ENCODE assay signal across 18 mouse cellular contexts in the genomic region with DNA sequence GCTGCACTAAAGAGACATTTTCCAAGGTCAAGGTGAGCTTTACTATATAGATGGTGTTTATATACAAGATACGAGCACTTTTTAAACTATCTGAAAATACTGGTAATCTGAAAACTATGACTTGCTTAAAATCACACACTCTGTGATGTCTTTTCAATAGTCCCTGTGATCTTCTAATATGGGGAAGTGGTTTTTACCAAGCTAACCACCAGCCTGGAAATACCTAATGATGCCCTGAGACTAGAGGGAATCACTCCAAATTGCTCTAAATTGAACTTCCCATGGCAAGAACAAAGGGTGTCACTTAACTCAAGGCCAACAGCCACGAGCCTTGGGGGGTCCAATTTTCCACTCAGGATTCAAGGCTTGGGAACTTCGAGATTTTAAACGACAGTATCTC.
"Had no signal": no experiment of that assay in that cellular context is flagged by ENCODE, and none has a peak within 500 bp of the region (broad histone marks: within the 10 kb centered on the region; RNA-seq: fewer than 3 reads in every experiment).

No protein-coding gene starts in this region.

- DNase-seq: gastrocnemius, adult 2 months; gastrocnemius, postnatal 10 days; gastrocnemius, postnatal 25 days; heart, adult 18-20 months; heart, postnatal 14 days; heart, postnatal 36 days; kidney, adult 18-20 months; kidney, adult 8-10 months; kidney, postnatal 10 days; kidney, postnatal 25 days; layer of hippocampus, adult 9-11 months; layer of hippocampus, postnatal 36 days; left cerebral cortex, postnatal 4 days had no signal

- ATAC-seq: hindbrain, embryonic 16.5 days; inflammation-experienced regulatory T-cells, adult 6 months; intestine, embryonic 15.5 days; intestine, postnatal 0 days; liver, embryonic 12.5 days had no signal
